Mouse (Mus musculus) megakaryocyte, embryonic 14.5 days (primary cell): ENCODE measurements around the gene Creld2.

ENCODE experiments used
- FLI1 ChIP-seq: IDR thresholded peaks from 2 replicates; pipeline ENCODE4 v1.6.1; 2012; ENCODE audit warnings: low read length, inconsistent platforms, mixed read lengths
- GATA1 ChIP-seq: IDR thresholded peaks from 3 replicates; pipeline ENCODE4 v1.6.1; 2012; ENCODE audit warnings: mixed read lengths, low read length, inconsistent platforms, borderline replicate concordance

DNA sequence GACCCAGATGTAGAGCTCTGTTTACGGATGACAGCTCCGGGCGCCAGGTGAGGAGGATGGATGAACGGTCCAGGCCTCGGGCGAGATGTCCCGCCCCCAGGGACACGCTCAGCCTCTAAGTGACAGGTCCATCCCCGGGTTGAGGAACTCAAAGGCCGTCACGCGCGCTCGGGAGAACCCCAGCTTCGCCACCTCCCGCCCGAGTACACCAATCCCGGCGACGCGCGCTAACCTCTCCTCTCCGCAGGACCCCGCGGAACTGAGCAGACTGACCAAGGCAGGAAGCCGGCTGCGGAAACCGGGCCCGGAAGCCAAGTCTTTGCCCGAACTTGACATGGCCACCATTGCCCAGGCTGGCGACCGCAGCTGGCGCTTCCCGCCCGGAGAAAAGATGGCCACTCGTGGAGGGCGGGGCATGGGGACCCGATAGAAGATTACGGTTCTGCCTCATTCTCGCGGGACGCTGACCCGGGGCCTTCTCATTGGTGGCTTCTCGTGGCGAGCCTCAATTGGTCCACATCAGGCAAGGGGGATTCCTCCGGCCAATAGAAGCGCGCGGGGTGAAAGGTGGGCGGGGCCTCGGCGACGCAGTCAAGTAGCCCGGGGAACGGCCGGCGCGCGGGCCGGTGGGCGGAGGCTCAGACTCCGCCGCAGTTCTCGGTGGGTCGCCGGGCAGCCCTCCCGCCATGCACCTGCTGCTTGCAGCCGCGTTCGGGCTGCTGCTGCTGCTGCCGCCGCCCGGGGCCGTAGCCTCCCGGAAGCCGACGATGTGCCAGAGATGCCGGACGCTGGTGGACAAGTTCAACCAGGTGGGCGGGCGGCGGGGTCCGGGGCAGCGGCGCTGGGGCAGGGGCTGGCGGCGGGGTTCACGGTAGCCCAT is at the start of gene Creld2, which contains the start of gene Alg12:
- TF ChIP-seq GATA1 (no peak), FLI1 (peak; percentile 12; the same call in 1 of the 2 replicates)
